Mouse (Mus musculus): ENCODE measurements around the gene Mfge8. TPM values are rescaled to one million over a fixed set of nuclear protein-coding genes. Genes with fewer than 3 reads are reported as not detected.

Mfge8 gene
- polyA plus RNA-seq, 1 experiment from 2014 or later = 147 TPM

- H3K4me2 ChIP-seq (ENCODE audit: low read depth, low read length) = no peak overlapping the region
- WGBS = 78% methylated on average over 5 of the region's 5 CpGs
- H3K36me3 ChIP-seq (ENCODE audit: control insufficient read depth, insufficient read depth, low read length) = no peaks in the 10 kb centered on the region
- no peak for ATAC-seq (ENCODE audit: low read depth)
- H3K27ac ChIP-seq (replicated peaks; ENCODE audit: low read depth, low read length) = no peak overlapping the region
- no peak overlapping the region for H3K9ac ChIP-seq (ENCODE audit: low read depth, low read length)
- no peaks in the 10 kb centered on the region for H3K4me1 ChIP-seq (ENCODE audit: control insufficient read depth, insufficient read depth, low read length)
- DNase-seq (ENCODE audit: low spot score) = no peak
- H3K27me3 ChIP-seq (replicated peaks; ENCODE audit: control insufficient read depth, insufficient read depth, low read length) = no peaks in the 10 kb centered on the region
- no peak overlapping the region for H3K4me3 ChIP-seq (ENCODE audit: low read depth, low read length)
- no peaks in the 10 kb centered on the region for H3K9me3 ChIP-seq (ENCODE audit: control insufficient read depth, low read length)
These were observed 52.4 kb downstream of the Mfge8 start for GRCm38 (mm10) chr7:79096492-79096891.

GRCm38 (mm10) chr7:79089111-79089510, 59.7 kb downstream of the Mfge8 start:
- Histone ChIP-seq H3K27me3 (replicated peaks; ENCODE audit: control insufficient read depth, insufficient read depth, low read length) (no peaks in the 10 kb centered on the region), H3K27ac (replicated peaks; ENCODE audit: low read depth, low read length) (no peak overlapping the region), H3K36me3 (ENCODE audit: control insufficient read depth, insufficient read depth, low read length) (no peaks in the 10 kb centered on the region), H3K9ac (ENCODE audit: low read depth, low read length) (no peak overlapping the region), H3K4me3 (ENCODE audit: low read depth, low read length) (no peak overlapping the region), H3K4me2 (ENCODE audit: low read depth, low read length) (no peak overlapping the region), H3K9me3 (ENCODE audit: control insufficient read depth, low read length) (no peaks in the 10 kb centered on the region), H3K4me1 (ENCODE audit: control insufficient read depth, insufficient read depth, low read length) (no peaks in the 10 kb centered on the region)
- no peak for ATAC-seq (ENCODE audit: low read depth)
- 77% methylated on average over 4 of the region's 4 CpGs for WGBS
- DNase-seq (ENCODE audit: low spot score) = no peak

Other genes starting within 250 kb of the Mfge8 start
- gene Isg20, start 235.6 kb downstream of the Mfge8 start, polyA plus RNA-seq (2014; fragmentation: Nextera tagmentation; extraction: Ambion mirVana) = 3.4 and 5.1 TPM in 2 replicates
- 34.1 and 49.7 TPM in 2 replicates for gene Acan, start 95.6 kb downstream of the Mfge8 start, polyA plus RNA-seq (2014; fragmentation: Nextera tagmentation; extraction: Ambion mirVana)
- gene Hapln3, start 18.0 kb downstream of the Mfge8 start, polyA plus RNA-seq (2014; fragmentation: Nextera tagmentation; extraction: Ambion mirVana) = 1.4 and 1.5 TPM in 2 replicates
- 14.2 and 14.5 TPM in 2 replicates for gene Abhd2, start 124.1 kb upstream of the Mfge8 start, polyA plus RNA-seq (2014; fragmentation: Nextera tagmentation; extraction: Ambion mirVana)
- gene Rlbp1, start 238.0 kb upstream of the Mfge8 start, polyA plus RNA-seq (2014; fragmentation: Nextera tagmentation; extraction: Ambion mirVana) = 2.5 and 3.4 TPM in 2 replicates
- gene Fanci, start 242.9 kb upstream of the Mfge8 start, polyA plus RNA-seq (2014; fragmentation: Nextera tagmentation; extraction: Ambion mirVana) = 8.2 and 8.3 TPM in 2 replicates